Mouse (Mus musculus) neural tube, embryonic 12.5 days (tissue): ENCODE measurements around the gene Osbpl9. TPM values are rescaled to one million over a fixed set of nuclear protein-coding genes. Genes with fewer than 3 reads are reported as not detected.
A peak's percentile ranks its signal among the peaks of the same experiment; 100 is the strongest.

Source experiments
- ATAC-seq: fragments of 200-750 bp; cut with Nextera tagmentation; 2 replicates; pipeline ENCODE4 v1.8.0; 2017; ENCODE audit warnings: low read depth, mild to moderate bottlenecking, moderate TSS enrichment, moderate library complexity; ENCODE audit not compliant: low FRiP score
- H3K27ac ChIP-seq: fragments of 300-500 bp; sonication (generic); 2 replicates; pipeline ENCODE4 v1.5.1; 2016
- H3K27me3 ChIP-seq: fragments of 300-500 bp; sonication (generic); replicated peaks from 2 replicates; pipeline ENCODE4 v1.6.1; 2016; ENCODE audit warnings: mild to moderate bottlenecking
- H3K36me3 ChIP-seq: fragments of 300-500 bp; sonication (generic); 2 replicates; pipeline ENCODE4 v1.6.1; 2016; ENCODE audit warnings: mild to moderate bottlenecking
- H3K4me1 ChIP-seq: fragments of 300-500 bp; sonication (generic); 2 replicates; pipeline ENCODE4 v1.6.1; 2016
- H3K4me2 ChIP-seq: fragments of 300-500 bp; sonication (generic); replicated peaks from 2 replicates; pipeline ENCODE4 v1.6.1; 2016; ENCODE audit warnings: mild to moderate bottlenecking
- H3K4me3 ChIP-seq: fragments of 300-500 bp; sonication (generic); 2 replicates; pipeline ENCODE4 v1.5.1; 2016
- H3K9ac ChIP-seq: fragments of 300-500 bp; sonication (generic); 2 replicates; pipeline ENCODE4 v1.6.1; 2016; ENCODE audit warnings: mild to moderate bottlenecking
- H3K9me3 ChIP-seq: fragments of 300-500 bp; sonication (generic); 2 replicates; pipeline ENCODE4 v1.6.1; 2016; ENCODE audit warnings: mild to moderate bottlenecking
- WGBS: fragments of 180-500 bp; shearing (Covaris S2); methylation state at CpG from one replicate; pipeline ENCODE4 v1.1.7; 2016; 5-methylcytosine and 5-hydroxymethylcytosine counted together
- polyA plus RNA-seq: library from polyadenylated mRNA; unstranded; fragments of >200 nt; fragmentation: Nextera tagmentation; extraction: Ambion mirVana; gene quantifications from 2 replicates; pipeline ENCODE4 v1.2.1, GENCODE M21; 2016

Osbpl9 gene
- polyA plus RNA-seq, 1 experiment from 2014 or later, result 95.9 TPM

DNA sequence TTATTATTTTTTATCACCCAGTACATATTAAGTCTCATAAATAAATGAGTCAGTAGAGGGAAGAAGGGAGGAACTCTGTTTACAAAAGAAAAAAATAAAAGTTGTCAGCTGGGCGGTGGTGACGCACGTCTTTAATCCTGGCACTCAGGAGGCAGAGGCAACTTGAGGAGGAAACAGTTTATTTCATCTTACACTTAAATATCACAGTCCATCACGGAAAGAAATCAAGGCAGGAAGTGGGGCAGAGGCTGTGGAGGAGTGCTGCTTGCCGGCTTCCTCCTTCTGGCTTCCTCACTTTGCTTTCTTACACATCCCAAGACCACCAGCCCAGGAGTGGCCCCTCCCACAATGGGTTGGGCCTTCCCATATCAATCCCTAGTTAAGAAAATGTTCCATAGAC lies 24.0 kb upstream of the Osbpl9 start:
- no peak overlapping the region for H3K4me3 ChIP-seq
- H3K9ac ChIP-seq, result no peak overlapping the region
- H3K9me3 ChIP-seq, result no peaks in the 10 kb centered on the region
- ATAC-seq, result no peak
- no peak overlapping the region for H3K4me2 ChIP-seq
- H3K4me1 ChIP-seq, result peaks cover 14% of the 10 kb centered on the region; the same call in 1 of the 2 replicates
- H3K27me3 ChIP-seq, result no peaks in the 10 kb centered on the region
- H3K27ac ChIP-seq, result no peak overlapping the region
- H3K36me3 ChIP-seq, result no peaks in the 10 kb centered on the region
- 62% methylated on average over 5 of the region's 5 CpGs for WGBS

DNA sequence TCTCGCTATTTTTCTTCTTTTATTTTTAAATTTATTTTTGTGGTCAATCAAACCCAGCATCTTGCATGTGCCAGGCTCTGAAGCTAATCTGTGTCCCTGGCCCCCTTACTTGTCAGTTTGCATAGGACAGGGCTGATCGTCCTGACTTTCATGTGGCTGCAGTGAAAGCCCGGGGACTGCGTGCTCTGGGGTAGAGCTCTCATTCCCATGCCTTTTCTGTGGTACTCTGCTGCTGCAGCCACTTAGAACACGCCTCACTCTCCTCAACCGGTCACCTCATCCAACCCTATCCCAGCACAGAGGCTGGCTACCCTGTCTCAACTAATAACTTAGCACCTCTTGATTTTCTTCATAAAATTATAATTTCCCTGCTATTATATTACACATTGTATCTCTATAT lies 23.5 kb upstream of the Osbpl9 start:
- H3K4me2 ChIP-seq, result no peak overlapping the region
- H3K4me1 ChIP-seq, result peaks cover 16% of the 10 kb centered on the region; the same call in 1 of the 2 replicates
- H3K9ac ChIP-seq, result no peak overlapping the region
- WGBS, result 63% methylated on average over 6 of the region's 6 CpGs
- H3K27me3 ChIP-seq, result no peaks in the 10 kb centered on the region
- no peak overlapping the region for H3K4me3 ChIP-seq
- no peaks in the 10 kb centered on the region for H3K36me3 ChIP-seq
- no peaks in the 10 kb centered on the region for H3K9me3 ChIP-seq
- peak overlapping the region; percentile 54; the same call in 1 of the 2 replicates for H3K27ac ChIP-seq
- peak; percentile 54 for ATAC-seq

DNA sequence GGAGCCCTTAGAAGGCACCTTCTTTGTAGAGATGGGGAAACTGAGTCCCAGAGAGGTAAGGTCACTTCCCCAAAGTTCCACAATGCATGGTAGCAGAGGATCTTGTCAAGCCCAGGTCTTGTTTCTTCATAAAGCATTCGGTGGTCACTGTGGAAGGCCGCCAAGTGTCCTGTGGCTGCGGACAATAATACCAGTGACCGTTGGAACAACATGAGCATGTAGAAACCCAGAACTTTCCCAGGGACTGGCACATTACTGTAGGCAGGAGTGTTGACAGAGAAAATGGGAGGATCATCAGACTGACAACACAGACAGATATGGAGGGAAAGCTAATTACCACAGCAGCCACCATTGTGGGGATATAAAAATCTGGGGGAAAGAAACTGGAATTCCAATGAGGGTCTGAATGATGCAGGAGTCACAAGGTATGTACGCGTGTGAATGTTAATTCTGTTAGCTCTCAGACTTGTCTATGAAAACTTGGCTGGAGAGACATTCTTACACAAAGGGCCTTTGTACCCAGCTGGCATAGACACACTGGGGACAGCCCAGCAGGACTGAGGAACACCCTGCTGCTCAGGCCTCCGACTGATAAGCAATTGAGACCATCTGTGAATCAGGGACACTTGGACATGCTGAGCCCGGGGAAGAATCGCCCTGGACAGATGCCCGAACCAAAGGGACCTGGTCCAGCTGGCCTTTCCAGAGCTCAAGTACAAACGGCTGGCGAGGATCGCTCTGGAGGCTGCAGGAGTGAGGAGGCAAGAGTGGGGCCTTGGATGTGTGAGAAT lies 22.9 kb upstream of the Osbpl9 start:
- H3K9me3 ChIP-seq, result no peaks in the 10 kb centered on the region
- peak; percentile 94 for ATAC-seq
- H3K4me3 ChIP-seq, result no peak overlapping the region
- no peaks in the 10 kb centered on the region for H3K36me3 ChIP-seq
- no peak overlapping the region for H3K4me2 ChIP-seq
- 42% methylated on average over 13 of the region's 13 CpGs for WGBS
- H3K27ac ChIP-seq, result peak overlapping the region; percentile 54; the same call in 1 of the 2 replicates
- H3K9ac ChIP-seq, result no peak overlapping the region
- H3K27me3 ChIP-seq, result no peaks in the 10 kb centered on the region
- H3K4me1 ChIP-seq, result peaks cover 18% of the 10 kb centered on the region; the same call in 1 of the 2 replicates

DNA sequence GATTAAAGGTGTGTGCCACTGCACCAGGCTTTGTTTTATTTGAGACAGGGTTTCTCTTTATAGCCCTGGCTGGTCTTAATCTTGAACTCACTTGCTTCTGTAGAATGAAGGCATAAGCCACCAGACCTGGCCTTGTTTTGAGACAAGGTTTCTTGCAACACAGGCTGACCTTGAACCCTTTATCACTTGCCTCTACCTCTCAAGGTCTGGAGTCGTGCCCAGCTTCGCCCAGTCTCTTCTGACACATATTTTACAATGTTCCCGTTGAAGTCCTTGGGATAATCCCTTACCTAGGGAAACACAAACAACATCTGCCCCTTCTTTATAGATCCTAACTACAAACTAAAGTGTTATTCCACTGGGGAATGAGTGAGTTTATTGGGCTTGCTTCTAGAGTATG lies 19.9 kb upstream of the Osbpl9 start:
- Histone ChIP-seq H3K9ac (no peak overlapping the region), H3K27me3 (no peaks in the 10 kb centered on the region), H3K4me1 (peaks cover 18% of the 10 kb centered on the region; the same call in 1 of the 2 replicates), H3K4me2 (no peak overlapping the region), H3K27ac (no peak overlapping the region), H3K36me3 (no peaks in the 10 kb centered on the region), H3K9me3 (no peaks in the 10 kb centered on the region), H3K4me3 (no peak overlapping the region)
- ATAC-seq, result no peak
- 78% methylated on average over 3 of the region's 3 CpGs for WGBS

DNA sequence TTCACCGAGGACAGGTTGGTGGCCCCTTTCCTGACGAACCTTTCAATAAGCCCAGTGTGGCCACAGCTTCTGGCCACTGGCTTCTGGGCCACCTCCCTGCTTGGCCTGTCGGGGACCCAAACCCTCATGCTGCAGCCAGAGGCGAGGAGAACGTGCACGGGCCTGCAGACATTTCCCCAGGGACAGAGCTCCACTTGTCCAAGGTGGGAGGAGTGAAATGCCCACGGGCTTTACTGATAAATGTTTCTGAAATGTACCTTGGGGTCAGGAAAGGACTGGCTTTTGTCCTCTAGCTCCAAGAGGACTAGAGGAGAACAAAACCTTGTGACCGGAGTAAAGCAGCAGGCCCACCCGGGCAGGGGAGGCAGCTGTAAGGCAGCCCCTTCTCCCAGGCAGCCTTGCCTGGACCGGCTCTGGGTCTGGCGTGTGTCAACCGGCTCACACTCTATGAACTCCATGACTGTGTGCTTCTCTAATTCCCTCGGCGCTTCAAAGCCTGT lies 18.4 kb upstream of the Osbpl9 start:
- WGBS, result 74% methylated on average over 14 of the region's 14 CpGs
- Histone ChIP-seq H3K27me3 (no peaks in the 10 kb centered on the region), H3K9me3 (no peaks in the 10 kb centered on the region), H3K27ac (no peak overlapping the region), H3K4me3 (no peak overlapping the region), H3K9ac (no peak overlapping the region), H3K4me2 (no peak overlapping the region), H3K36me3 (no peaks in the 10 kb centered on the region), H3K4me1 (peaks cover 16% of the 10 kb centered on the region; the same call in 1 of the 2 replicates)
- no peak for ATAC-seq

DNA sequence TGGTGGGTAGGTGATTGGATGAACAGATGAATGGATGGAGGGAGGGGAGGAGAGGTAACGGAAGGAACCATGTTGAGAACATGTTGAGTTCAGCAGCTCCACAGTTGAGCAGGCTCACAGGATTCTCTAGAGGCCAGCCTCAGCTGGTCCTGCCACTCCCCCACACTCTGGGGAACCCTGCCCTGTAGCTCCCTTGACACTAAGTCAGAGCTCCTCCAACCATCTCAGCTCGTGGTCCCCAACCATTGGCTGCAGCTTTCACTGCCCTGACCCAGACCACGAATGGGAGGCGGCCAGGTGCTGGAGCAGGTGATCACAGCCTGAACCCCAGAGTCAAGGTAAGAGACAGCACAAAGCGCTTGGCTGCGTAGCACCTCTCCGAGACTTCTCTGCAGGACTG lies 15.9 kb upstream of the Osbpl9 start:
- Histone ChIP-seq H3K36me3 (no peaks in the 10 kb centered on the region), H3K27ac (no peak overlapping the region), H3K27me3 (no peaks in the 10 kb centered on the region), H3K4me3 (no peak overlapping the region), H3K9ac (no peak overlapping the region), H3K4me2 (no peak overlapping the region), H3K4me1 (peaks cover 4% of the 10 kb centered on the region; the same call in 1 of the 2 replicates), H3K9me3 (no peaks in the 10 kb centered on the region)
- no peak for ATAC-seq
- 78% methylated on average over 7 of the region's 7 CpGs for WGBS

DNA sequence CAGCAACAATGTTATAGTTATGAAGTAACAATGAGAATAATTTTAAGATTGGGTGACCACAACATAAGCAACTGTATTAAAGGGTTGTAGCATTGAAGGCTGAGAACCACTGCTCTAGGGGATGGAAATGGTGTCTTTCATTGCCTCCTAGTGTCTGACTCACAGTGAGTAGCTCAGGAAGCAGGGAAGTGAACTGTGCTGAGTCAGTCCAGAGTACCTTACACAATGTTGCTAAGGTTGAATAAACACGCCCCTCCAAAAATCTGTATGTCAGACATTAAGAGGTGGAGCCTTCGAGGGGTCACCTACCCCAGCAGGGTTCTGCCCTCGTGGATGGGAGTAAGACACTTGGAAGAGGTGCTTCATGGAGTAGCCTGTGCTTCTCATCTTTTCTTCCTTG lies 11.9 kb upstream of the Osbpl9 start:
- WGBS, result 85% methylated on average over 3 of the region's 3 CpGs
- no peaks in the 10 kb centered on the region for H3K27me3 ChIP-seq
- no peak overlapping the region for H3K27ac ChIP-seq

DNA sequence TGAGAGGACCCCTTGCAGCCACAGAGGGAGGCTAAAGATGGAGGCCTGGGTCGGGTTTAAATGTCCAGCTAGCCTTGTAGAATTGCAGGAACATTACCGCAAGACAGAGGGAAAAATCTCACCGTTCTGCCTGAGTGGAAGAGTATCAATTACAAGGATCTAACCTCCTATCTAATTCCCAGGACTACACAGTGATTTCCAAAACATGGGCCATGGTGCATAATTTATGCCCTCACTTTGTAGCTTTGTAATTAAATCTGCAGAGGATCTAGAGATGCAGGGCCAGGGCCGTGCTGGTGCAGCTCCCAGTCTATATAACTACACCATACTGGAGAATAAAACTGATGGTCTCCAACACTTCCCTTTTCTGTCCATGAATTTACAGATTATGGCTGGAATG lies 8.8 kb upstream of the Osbpl9 start:
- no peak for ATAC-seq
- no peaks in the 10 kb centered on the region for H3K4me1 ChIP-seq
- no peak overlapping the region for H3K4me3 ChIP-seq
- H3K27me3 ChIP-seq, result no peaks in the 10 kb centered on the region
- 53% methylated on average over 4 of the region's 4 CpGs for WGBS
- H3K9ac ChIP-seq, result no peak overlapping the region
- H3K27ac ChIP-seq, result no peak overlapping the region
- no peaks in the 10 kb centered on the region for H3K9me3 ChIP-seq
- no peak overlapping the region for H3K4me2 ChIP-seq
- no peaks in the 10 kb centered on the region for H3K36me3 ChIP-seq

More for the DNA sequence above, 11.9 kb upstream of the Osbpl9 start:
- Histone ChIP-seq H3K36me3 (no peaks in the 10 kb centered on the region), H3K9ac (no peak overlapping the region), H3K4me1 (no peaks in the 10 kb centered on the region), H3K9me3 (no peaks in the 10 kb centered on the region), H3K4me3 (no peak overlapping the region), H3K4me2 (no peak overlapping the region)
- ATAC-seq, result no peak

DNA sequence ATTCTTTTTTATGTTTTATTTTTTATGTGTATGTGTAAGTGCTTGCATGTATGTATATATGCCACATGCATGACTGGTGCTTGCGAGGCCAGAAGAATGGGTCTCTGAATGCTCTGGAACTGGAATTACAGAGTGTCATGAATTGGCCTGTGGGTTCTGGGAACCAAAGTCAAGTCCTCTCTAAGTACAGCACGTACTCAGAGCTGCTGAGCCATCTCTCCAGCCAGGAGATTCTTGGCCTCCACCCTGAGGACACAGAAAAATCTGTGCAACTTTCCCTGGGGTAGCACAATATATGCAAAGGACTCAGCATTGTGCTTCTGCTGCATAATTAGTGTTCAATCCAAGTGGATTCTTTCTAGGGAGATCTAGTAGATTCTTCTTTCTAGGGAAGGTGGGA lies 8.2 kb upstream of the Osbpl9 start:
- H3K36me3 ChIP-seq, result no peaks in the 10 kb centered on the region
- WGBS, result 84% methylated on average over 2 of the region's 2 CpGs
- no peak for ATAC-seq
- no peak overlapping the region for H3K27ac ChIP-seq
- no peaks in the 10 kb centered on the region for H3K27me3 ChIP-seq
- H3K4me3 ChIP-seq, result no peak overlapping the region
- H3K4me2 ChIP-seq, result no peak overlapping the region
- H3K4me1 ChIP-seq, result no peaks in the 10 kb centered on the region
- H3K9me3 ChIP-seq, result no peaks in the 10 kb centered on the region
- no peak overlapping the region for H3K9ac ChIP-seq

DNA sequence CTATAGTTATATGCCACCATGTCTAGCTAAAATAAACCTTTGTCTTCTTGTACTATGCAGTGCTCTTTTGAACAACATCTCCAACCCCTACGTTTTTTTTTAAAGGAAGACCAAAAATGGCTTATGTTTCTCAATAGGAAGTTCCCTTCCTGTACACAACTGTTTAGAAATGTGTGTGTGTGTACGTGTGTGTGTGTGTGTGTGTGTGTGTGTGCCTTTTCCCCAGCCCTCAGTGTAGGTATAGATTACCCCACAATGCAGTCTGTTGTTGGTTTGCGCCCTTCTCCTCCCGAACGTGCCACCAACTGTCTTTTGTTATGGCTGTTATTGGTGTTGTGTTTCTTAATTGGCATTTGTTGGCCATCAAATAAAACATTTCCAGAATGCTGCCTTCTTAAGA lies 5.5 kb upstream of the Osbpl9 start:
- Histone ChIP-seq H3K27me3 (no peaks in the 10 kb centered on the region), H3K4me2 (no peak overlapping the region), H3K36me3 (no peaks in the 10 kb centered on the region), H3K4me3 (no peak overlapping the region), H3K9me3 (no peaks in the 10 kb centered on the region), H3K27ac (no peak overlapping the region), H3K9ac (no peak overlapping the region), H3K4me1 (no peaks in the 10 kb centered on the region)
- no peak for ATAC-seq
- 82% methylated on average over 5 of the region's 5 CpGs for WGBS

DNA sequence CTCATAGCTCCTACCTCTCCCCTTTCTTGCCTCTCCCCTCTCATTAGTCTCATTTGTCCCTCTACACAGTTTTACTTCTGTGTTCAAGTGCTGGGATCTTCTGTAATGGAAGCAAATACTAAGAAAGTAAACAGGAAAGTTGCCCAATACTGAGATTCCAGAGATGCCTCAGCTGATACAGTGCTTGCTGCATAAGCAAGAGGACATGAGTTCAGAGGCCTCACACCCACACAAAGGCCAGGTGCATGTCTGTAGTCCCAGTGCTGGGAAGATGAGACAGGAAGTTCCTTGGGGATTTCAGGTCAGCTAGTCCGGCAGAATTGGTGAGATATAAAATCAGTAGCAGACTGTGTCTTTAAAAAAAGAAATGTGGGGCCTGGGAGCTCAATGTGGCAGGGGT lies 2.3 kb upstream of the Osbpl9 start:
- peaks cover 10% of the 10 kb centered on the region for H3K4me1 ChIP-seq
- H3K9me3 ChIP-seq, result no peaks in the 10 kb centered on the region
- no peaks in the 10 kb centered on the region for H3K27me3 ChIP-seq
- H3K4me2 ChIP-seq, result no peak overlapping the region
- WGBS, result 69% methylated on average over 1 of the region's 1 CpGs
- no peak overlapping the region for H3K9ac ChIP-seq
- no peak for ATAC-seq
- no peaks in the 10 kb centered on the region for H3K36me3 ChIP-seq
- no peak overlapping the region for H3K4me3 ChIP-seq
- no peak overlapping the region for H3K27ac ChIP-seq

DNA sequence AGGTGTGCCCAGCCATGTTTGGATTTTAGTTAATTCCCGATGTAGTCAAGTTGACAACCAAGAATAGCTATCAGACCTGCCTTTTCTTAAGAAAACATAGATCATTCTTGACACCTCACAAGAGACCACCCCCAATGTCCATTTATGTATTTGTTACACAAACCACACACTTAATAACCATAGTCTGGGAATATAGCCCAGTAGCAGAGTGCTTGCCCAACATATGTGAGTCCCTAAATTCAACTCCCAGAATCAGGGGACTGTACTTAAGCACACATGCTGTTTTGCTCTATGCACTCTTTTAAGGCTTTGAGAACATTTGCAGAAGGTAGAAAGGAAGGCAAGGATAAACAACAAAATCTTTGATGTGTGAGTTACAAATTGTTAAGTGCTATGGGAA lies 1.9 kb upstream of the Osbpl9 start:
- peaks cover 12% of the 10 kb centered on the region for H3K4me1 ChIP-seq
- H3K27ac ChIP-seq, result no peak overlapping the region
- no peak overlapping the region for H3K9ac ChIP-seq
- no peak for ATAC-seq
- no peak overlapping the region for H3K4me2 ChIP-seq
- H3K27me3 ChIP-seq, result no peaks in the 10 kb centered on the region
- no peak overlapping the region for H3K4me3 ChIP-seq
- H3K9me3 ChIP-seq, result no peaks in the 10 kb centered on the region
- no peaks in the 10 kb centered on the region for H3K36me3 ChIP-seq
- WGBS, result 93% methylated on average over 1 of the region's 1 CpGs

DNA sequence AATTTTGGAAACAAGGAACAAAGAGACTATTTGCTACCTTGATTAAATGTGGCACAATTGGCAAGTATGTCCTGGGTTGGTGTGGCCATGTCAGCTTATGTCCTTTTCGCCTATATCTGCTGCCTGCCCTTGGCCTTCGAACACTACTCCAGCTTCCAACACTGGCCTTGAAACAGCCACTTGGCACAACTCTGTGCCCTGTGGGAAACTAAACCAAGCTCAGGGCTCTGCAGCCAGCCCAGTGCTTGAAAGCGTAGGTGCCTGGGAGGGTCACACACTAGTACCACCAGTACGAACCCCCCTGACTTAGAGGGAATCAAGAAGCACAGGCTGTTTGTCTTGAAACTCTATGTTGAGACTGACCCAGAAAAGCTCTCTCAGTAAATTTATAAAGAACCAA lies 3.0 kb downstream of the Osbpl9 start:
- Histone ChIP-seq H3K36me3 (peaks cover 8% of the 10 kb centered on the region; the same call in 1 of the 2 replicates), H3K9ac (no peak overlapping the region), H3K4me1 (peaks cover 12% of the 10 kb centered on the region), H3K27ac (no peak overlapping the region), H3K27me3 (no peaks in the 10 kb centered on the region), H3K4me2 (no peak overlapping the region), H3K4me3 (no peak overlapping the region), H3K9me3 (no peaks in the 10 kb centered on the region)
- no peak for ATAC-seq
- 97% methylated on average over 4 of the region's 4 CpGs for WGBS
